In genomic region chr17:65666388-65667161, GRCm38 (mm10) we compare ENCODE assay signal across 11 mouse cellular contexts. TPM values are rescaled to one million over a fixed set of nuclear protein-coding genes. Genes with fewer than 3 reads are reported as not detected.
DNase-seq lines count a peak whose midpoint lies in the region; ATAC-seq and TF ChIP-seq lines count a peak whose summit lies in the region.
"Had no signal": no experiment of that assay in that cellular context is flagged by ENCODE, and none has a peak within 500 bp of the region (broad histone marks: within the 10 kb centered on the region; RNA-seq: fewer than 3 reads in every experiment).

No protein-coding gene starts in this region.

- ATAC-seq in liver, postnatal 0 days: no peak
- ATAC-seq in liver, embryonic 12.5 days: no peak
- ATAC-seq in intestine, embryonic 15.5 days: peak; percentile 69
- no peak for ATAC-seq in CD4-positive, CD25-positive, alpha-beta regulatory T cell, adult 4 months
- no peak for ATAC-seq in forebrain, embryonic 14.5 days
- ATAC-seq: Patski had no signal

- no peaks in the 10 kb centered on the region for H3K36me3 ChIP-seq in liver, postnatal 0 days (replicated peaks; ENCODE audit: insufficient read depth, low read length)
- H3K36me3 ChIP-seq in liver, embryonic 12.5 days: no peaks in the 10 kb centered on the region
- H3K36me3 ChIP-seq in intestine, embryonic 15.5 days: no peaks in the 10 kb centered on the region
- peaks cover 6% of the 10 kb centered on the region; the same call in 1 of the 2 replicates for H3K36me3 ChIP-seq in forebrain, embryonic 14.5 days (ENCODE audit: control insufficient read depth, insufficient read depth, low read length)
- H3K36me3 ChIP-seq: midbrain, embryonic 10.5 days had no signal

- H3K9me3 ChIP-seq in liver, postnatal 0 days (ENCODE audit: low read length): no peaks in the 10 kb centered on the region
- H3K9me3 ChIP-seq in liver, embryonic 12.5 days (replicated peaks): no peaks in the 10 kb centered on the region
- H3K9me3 ChIP-seq in intestine, embryonic 15.5 days: no peaks in the 10 kb centered on the region
- H3K9me3 ChIP-seq in forebrain, embryonic 14.5 days (replicated peaks; ENCODE audit: control insufficient read depth, low read length): no peaks in the 10 kb centered on the region
- H3K9me3 ChIP-seq: midbrain, embryonic 10.5 days had no signal

- H3K9ac ChIP-seq in liver, postnatal 0 days (replicated peaks): no peak overlapping the region
- no peak overlapping the region for H3K9ac ChIP-seq in liver, embryonic 12.5 days
- no peak overlapping the region for H3K9ac ChIP-seq in intestine, embryonic 15.5 days
- H3K9ac ChIP-seq in forebrain, embryonic 14.5 days (ENCODE audit: low read length): no peak overlapping the region

- no peak overlapping the region for H3K27ac ChIP-seq in liver, postnatal 0 days (ENCODE audit: low read depth)
- no peak overlapping the region for H3K27ac ChIP-seq in liver, embryonic 12.5 days
- H3K27ac ChIP-seq in intestine, embryonic 15.5 days: 0 out of 2 replicates have a peak overlapping the region, but pooled peaks have one; percentile 11
- H3K27ac ChIP-seq in forebrain, embryonic 14.5 days (ENCODE audit: low read depth, low read length): no peak overlapping the region
- H3K27ac ChIP-seq: midbrain, embryonic 10.5 days had no signal

- no peak for DNase-seq in liver, postnatal 0 days
- DNase-seq in kidney, postnatal 4 days: peak; percentile 58 to 73
- DNase-seq in telencephalon, adult 2 months (ENCODE audit: low read depth, low spot score): peak; percentile 21
- DNase-seq in thymus, postnatal 0 days (ENCODE audit: low spot score): no peak
- DNase-seq in forebrain, embryonic 14.5 days (ENCODE audit: low spot score): no peak

- WGBS in liver, postnatal 0 days (ENCODE audit: insufficient replicate concordance): 63% methylated on average over 17 of the region's 17 CpGs
- whole genome bisulfite sequencing in liver, embryonic 12.5 days (ENCODE audit: insufficient replicate concordance): 66% methylated on average over 17 of the region's 17 CpGs
- 45% methylated on average over 17 of the region's 17 CpGs for WGBS in intestine, embryonic 15.5 days
- 91% methylated on average over 17 of the region's 17 CpGs for WGBS in forebrain, embryonic 14.5 days

- H3K27me3 ChIP-seq in liver, postnatal 0 days (ENCODE audit: insufficient read depth, low read length): no peaks in the 10 kb centered on the region
- H3K27me3 ChIP-seq in liver, embryonic 12.5 days (replicated peaks): no peaks in the 10 kb centered on the region
- H3K27me3 ChIP-seq in intestine, embryonic 15.5 days (replicated peaks): no peaks in the 10 kb centered on the region
- H3K27me3 ChIP-seq in forebrain, embryonic 14.5 days (replicated peaks; ENCODE audit: control insufficient read depth, insufficient read depth, low read length): no peaks in the 10 kb centered on the region
- H3K27me3 ChIP-seq: Patski had no signal

- no peak for TF ChIP-seq CTCF in liver, postnatal 0 days (IDR thresholded peaks at IDR 0.05; ENCODE audit: low read depth)

- H3K4me2 ChIP-seq in liver, postnatal 0 days (ENCODE audit: low read depth, low read length): no peak overlapping the region
- no peak overlapping the region for H3K4me2 ChIP-seq in liver, embryonic 12.5 days
- no peak overlapping the region for H3K4me2 ChIP-seq in intestine, embryonic 15.5 days (replicated peaks)
- no peak overlapping the region for H3K4me2 ChIP-seq in forebrain, embryonic 14.5 days (ENCODE audit: low read length)

- no peak overlapping the region for H3K4me3 ChIP-seq in liver, postnatal 0 days (ENCODE audit: low read depth, low read length)
- H3K4me3 ChIP-seq in liver, embryonic 12.5 days: no peak overlapping the region
- no peak overlapping the region for H3K4me3 ChIP-seq in intestine, embryonic 15.5 days (replicated peaks)
- no peak overlapping the region for H3K4me3 ChIP-seq in forebrain, embryonic 14.5 days (ENCODE audit: low read depth, low read length)
- H3K4me3 ChIP-seq: erythroblast, embryonic 14.5 days; midbrain, embryonic 10.5 days had no signal

- H3K4me1 ChIP-seq in liver, postnatal 0 days (ENCODE audit: insufficient read depth): peaks cover 29% of the 10 kb centered on the region
- peaks cover 35% of the 10 kb centered on the region for H3K4me1 ChIP-seq in liver, embryonic 12.5 days
- no peaks in the 10 kb centered on the region for H3K4me1 ChIP-seq in intestine, embryonic 15.5 days (replicated peaks)
- H3K4me1 ChIP-seq in forebrain, embryonic 14.5 days (ENCODE audit: control insufficient read depth, insufficient read depth, low read length): no peaks in the 10 kb centered on the region
- H3K4me1 ChIP-seq: midbrain, embryonic 10.5 days had no signal

- peak; percentile 25; the same call in 1 of the 2 replicates for TF ChIP-seq EP300 in liver, postnatal 0 days (IDR thresholded peaks at IDR 0.05; ENCODE audit: low read depth)

RNA-seq across cellular contexts. Expression of gene Txndc2, which starts 24.6 kb away (rescaled TPM):
- not detected in 2 replicates for polyA plus RNA-seq in liver, postnatal 0 days (2015; fragmentation: Nextera tagmentation; extraction: Ambion mirVana)
- not detected in 2 replicates for polyA plus RNA-seq in liver, embryonic 12.5 days (2016; fragmentation: Nextera tagmentation; extraction: Ambion mirVana)
- not detected in 2 replicates for polyA plus RNA-seq in intestine, embryonic 15.5 days (2015; fragmentation: Nextera tagmentation; extraction: Ambion mirVana)
- polyA plus RNA-seq in thymus, postnatal 0 days (2015; fragmentation: Nextera tagmentation; extraction: Ambion mirVana): 0.12 and 0.22 TPM in 2 replicates
- polyA plus RNA-seq in CD4-positive, CD25-positive, alpha-beta regulatory T cell, adult 4 months (2017; shearing (Covaris generic)): not detected
- polyA plus RNA-seq in forebrain, embryonic 14.5 days (2014; fragmentation: Nextera tagmentation; extraction: Ambion mirVana): 0.19 TPM in 1 of 2 replicates, not detected in the other
- polyA plus RNA-seq: erythroblast, embryonic 14.5 days; midbrain, embryonic 10.5 days; Patski had no signal

RNA-seq across cellular contexts. Expression of gene Vapa, which starts 53.2 kb away (rescaled TPM):
- 84.0 and 93.8 TPM in 2 replicates for polyA plus RNA-seq in liver, postnatal 0 days (2015; fragmentation: Nextera tagmentation; extraction: Ambion mirVana)
- 106 and 107 TPM in 2 replicates for polyA plus RNA-seq in liver, embryonic 12.5 days (2016; fragmentation: Nextera tagmentation; extraction: Ambion mirVana)
- 206 and 240 TPM in 2 replicates for polyA plus RNA-seq in intestine, embryonic 15.5 days (2015; fragmentation: Nextera tagmentation; extraction: Ambion mirVana)
- 199 and 209 TPM in 2 replicates for polyA plus RNA-seq in thymus, postnatal 0 days (2015; fragmentation: Nextera tagmentation; extraction: Ambion mirVana)
- 10 to 100 TPM; 24.0 to 50.2 TPM for polyA plus RNA-seq in CD4-positive, CD25-positive, alpha-beta regulatory T cell, adult 4 months (2017; shearing (Covaris generic))
- 247 TPM in 2 replicates for polyA plus RNA-seq in forebrain, embryonic 14.5 days (2014; fragmentation: Nextera tagmentation; extraction: Ambion mirVana)

Comparison
In these comparisons a context has a peak if more than half of its experiments do, and no peak if none do; other contexts are left out.
1. DNase-seq: peak in kidney, postnatal 4 days (2 of 2) and telencephalon, adult 2 months (single experiment); none in liver, postnatal 0 days (single experiment), thymus, postnatal 0 days (single experiment) and forebrain, embryonic 14.5 days (single experiment).